Mouse (Mus musculus) effector memory CD4-positive, alpha-beta T cell, adult 7 months (primary cell): Measurements from ENCODE around the gene Emc8. TPM values are rescaled to one million over a fixed set of nuclear protein-coding genes. Genes with fewer than 3 reads are reported as not detected.

Experiments
- polyA plus RNA-seq: library from polyadenylated mRNA; unstranded; fragments of 100-300 nt; shearing (Covaris generic); gene quantifications from one replicate; pipeline ENCODE4 v1.2.1, GENCODE M21; 2017

Gene Emc8
- polyA plus RNA-seq, result 39.5 TPM

GRCm38 (mm10) chr8:120668374-120668905 is at the start of gene Emc8:
TSS of gene Emc8 (minus strand) at chr8:120668573.

GRCm38 (mm10) chr8:120667561-120668373 is 606 bp downstream of the Emc8 start, which contains the start of the genes Gm27021 and Cox4i1:
TSS of gene Gm27021 (minus strand) at chr8:120668079.
TSS of gene Cox4i1 (plus strand) at chr8:120668222.

GRCm38 (mm10) chr8:120647532-120647931 is 20.8 kb downstream of the Emc8 start, which contains the start of gene 1190005I06Rik:
TSS of gene 1190005I06Rik (minus strand) at chr8:120647632.

Other genes with a start within 250 kb of the Emc8 start
- 2.9 TPM for gene Gins2, start 79.3 kb downstream of the Emc8 start, polyA plus RNA-seq
- gene 1190005I06Rik, start 20.9 kb downstream of the Emc8 start, polyA plus RNA-seq, result not detected
- not detected for gene Gm27021, start 494 bp downstream of the Emc8 start, polyA plus RNA-seq
- 605 TPM for gene Cox4i1, start 351 bp downstream of the Emc8 start, polyA plus RNA-seq
- gene Irf8, start 67.8 kb upstream of the Emc8 start, polyA plus RNA-seq, result 11.2 TPM